Mouse (Mus musculus) heart, embryonic 15.5 days (tissue): ENCODE results near the gene Gm3952. TPM values are rescaled to one million over a fixed set of nuclear protein-coding genes. Genes with fewer than 3 reads are reported as not detected.

ENCODE experiments used
- ATAC-seq: fragments of 200-750 bp; cut with Nextera tagmentation; replicated peaks from 2 replicates; pipeline ENCODE4 v1.8.0; 2017; ENCODE audit warnings: low read depth, moderate TSS enrichment; ENCODE audit not compliant: insufficient number of reproducible peaks, insufficient read depth, low FRiP score
- H3K27ac ChIP-seq: fragments of 300-500 bp; sonication (generic); 2 replicates; pipeline ENCODE4 v1.5.1; 2015; ENCODE audit warnings: mild to moderate bottlenecking, inconsistent platforms
- H3K27me3 ChIP-seq: fragments of 300-500 bp; sonication (generic); 2 replicates; pipeline ENCODE4 v1.6.1; 2015; ENCODE audit warnings: inconsistent platforms
- H3K36me3 ChIP-seq: fragments of 300-500 bp; sonication (generic); 2 replicates; pipeline ENCODE4 v1.6.1; 2015; ENCODE audit warnings: mild to moderate bottlenecking, inconsistent platforms
- H3K4me1 ChIP-seq: fragments of 300-500 bp; sonication (generic); replicated peaks from 2 replicates; pipeline ENCODE4 v1.6.1; 2015; ENCODE audit warnings: inconsistent platforms
- H3K4me2 ChIP-seq: fragments of 300-500 bp; sonication (generic); 2 replicates; pipeline ENCODE4 v1.6.1; 2015; ENCODE audit warnings: inconsistent platforms, mild to moderate bottlenecking, moderate library complexity
- H3K4me3 ChIP-seq: fragments of 300-500 bp; sonication (generic); 2 replicates; pipeline ENCODE4 v1.5.1; 2015; ENCODE audit warnings: mild to moderate bottlenecking, inconsistent platforms
- H3K9ac ChIP-seq: fragments of 300-500 bp; sonication (generic); 2 replicates; pipeline ENCODE4 v1.6.1; 2015; ENCODE audit warnings: mild to moderate bottlenecking, inconsistent platforms
- H3K9me3 ChIP-seq: fragments of 300-500 bp; sonication (generic); replicated peaks from 2 replicates; pipeline ENCODE4 v1.6.1; 2016; ENCODE audit warnings: inconsistent platforms
- WGBS: fragments of 180-500 bp; shearing (Covaris S2); methylation state at CpG from one replicate; pipeline ENCODE4 v1.1.7; 2015; ENCODE audit warnings: mixed read lengths; 5-methylcytosine and 5-hydroxymethylcytosine counted together
- polyA plus RNA-seq: library from polyadenylated mRNA; unstranded; fragments of >200 nt; fragmentation: Nextera tagmentation; extraction: Ambion mirVana; gene quantifications from 2 replicates; pipeline ENCODE4 v1.2.1, GENCODE M21; 2015

Gm3952 gene
- polyA plus RNA-seq, 1 experiment from 2014 or later = not detected

DNA sequence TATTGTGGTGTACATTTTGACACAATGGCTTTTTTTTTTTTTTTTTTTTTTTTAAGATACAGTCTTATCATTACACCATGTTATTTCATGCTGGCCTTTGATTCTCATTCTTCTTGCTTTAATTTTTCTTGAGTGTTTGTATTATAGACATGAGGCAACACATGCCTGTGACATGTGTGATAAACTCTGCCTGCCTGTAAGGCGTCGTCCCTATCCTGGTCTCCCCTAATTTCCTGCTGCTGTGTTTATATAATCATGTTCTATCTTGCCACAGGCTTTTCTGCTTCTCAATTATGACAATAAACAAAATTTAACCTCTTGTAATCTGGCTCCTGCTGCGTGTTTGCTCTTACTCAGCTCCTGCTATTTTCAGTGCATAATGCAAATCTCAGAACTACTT lies 100.5 kb downstream of the Gm3952 start:
- Histone ChIP-seq H3K4me3 (no peak overlapping the region), H3K4me1 (peaks cover 33% of the 10 kb centered on the region), H3K27me3 (no peaks in the 10 kb centered on the region), H3K27ac (no peak overlapping the region), H3K4me2 (no peak overlapping the region), H3K9ac (no peak overlapping the region), H3K9me3 (no peaks in the 10 kb centered on the region), H3K36me3 (no peaks in the 10 kb centered on the region)
- ATAC-seq = no peak
- WGBS = 61% methylated on average over 3 of the region's 3 CpGs

DNA sequence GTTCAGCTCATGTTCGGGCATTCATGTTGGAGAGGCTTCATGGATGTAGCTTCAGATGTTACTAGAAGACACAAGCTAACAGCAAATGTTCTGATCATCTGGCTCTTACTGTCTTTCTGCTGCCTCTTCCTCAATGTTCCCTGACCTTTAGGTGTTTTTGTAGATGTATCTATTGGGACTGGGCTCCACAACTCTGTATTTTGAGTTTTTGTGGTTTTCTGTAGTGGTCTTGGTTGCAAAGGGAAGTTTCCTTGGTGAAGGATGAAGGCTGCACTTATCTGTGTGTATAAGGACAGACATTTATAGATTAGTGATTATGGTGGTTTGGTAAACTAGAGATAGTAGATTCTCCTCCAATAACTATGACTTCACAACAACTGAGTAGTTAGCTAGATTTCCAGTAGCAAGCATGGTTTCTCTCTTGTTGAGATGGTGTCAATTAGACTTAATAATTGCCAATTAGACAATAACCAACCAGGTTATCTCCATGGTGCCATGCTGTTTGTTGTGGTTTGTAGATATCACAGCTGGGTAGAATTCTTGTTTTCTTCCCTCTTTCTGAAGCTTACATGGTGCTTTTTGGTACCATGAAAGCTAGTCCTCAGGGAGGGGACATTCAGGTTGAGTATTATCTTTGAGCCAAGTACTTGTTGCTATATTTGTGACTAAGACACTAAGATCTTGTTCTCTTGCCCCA lies 101.6 kb downstream of the Gm3952 start:
- no peaks in the 10 kb centered on the region for H3K36me3 ChIP-seq
- WGBS = 85% methylated on average over 1 of the region's 1 CpGs

More for the DNA sequence above, 101.6 kb downstream of the Gm3952 start:
- Histone ChIP-seq H3K9me3 (no peaks in the 10 kb centered on the region), H3K27ac (no peak overlapping the region), H3K4me1 (peaks cover 32% of the 10 kb centered on the region), H3K4me2 (no peak overlapping the region), H3K27me3 (no peaks in the 10 kb centered on the region), H3K9ac (no peak overlapping the region), H3K4me3 (no peak overlapping the region)
- no peak for ATAC-seq

Other genes starting within 250 kb of the Gm3952 start
- 342 and 356 TPM in 2 replicates for gene Itgb1, start 113.0 kb downstream of the Gm3952 start, polyA plus RNA-seq